Mouse (Mus musculus): ENCODE data around the gene Rabgap1l. TPM values are rescaled to one million over a fixed set of nuclear protein-coding genes. Genes with fewer than 3 reads are reported as not detected.

Gene Rabgap1l
- polyA plus RNA-seq, 1 experiment: 56.5 TPM

GRCm38 (mm10) chr1:160249786-160250185 lies 543.2 kb downstream of the Rabgap1l start:
- 78% methylated on average over 3 of the region's 3 CpGs for WGBS
- no peak overlapping the region for H3K4me3 ChIP-seq (ENCODE audit: control insufficient read depth, insufficient read depth, low read length)
- no peak overlapping the region for H3K27ac ChIP-seq (ENCODE audit: control insufficient read depth, insufficient read depth, low read length)
- H3K27me3 ChIP-seq (ENCODE audit: control insufficient read depth, insufficient read depth, low read length): no peaks in the 10 kb centered on the region
- H3K36me3 ChIP-seq (ENCODE audit: control insufficient read depth, insufficient read depth, low read length): no peaks in the 10 kb centered on the region
- no peak for TF ChIP-seq CTCF (IDR thresholded peaks at IDR 0.05; ENCODE audit: borderline replicate concordance, control insufficient read depth, extremely low read depth, insufficient read depth, low read length, poor library complexity)
- no peak for TF ChIP-seq POLR2A (IDR thresholded peaks at IDR 0.05; ENCODE audit: control insufficient read depth, extremely low read depth, insufficient read depth, low read length, poor library complexity)
- H3K4me1 ChIP-seq (replicated peaks; ENCODE audit: control insufficient read depth, insufficient read depth, low read length): peaks cover 8% of the 10 kb centered on the region
- DNase-seq: no peak

DNA sequence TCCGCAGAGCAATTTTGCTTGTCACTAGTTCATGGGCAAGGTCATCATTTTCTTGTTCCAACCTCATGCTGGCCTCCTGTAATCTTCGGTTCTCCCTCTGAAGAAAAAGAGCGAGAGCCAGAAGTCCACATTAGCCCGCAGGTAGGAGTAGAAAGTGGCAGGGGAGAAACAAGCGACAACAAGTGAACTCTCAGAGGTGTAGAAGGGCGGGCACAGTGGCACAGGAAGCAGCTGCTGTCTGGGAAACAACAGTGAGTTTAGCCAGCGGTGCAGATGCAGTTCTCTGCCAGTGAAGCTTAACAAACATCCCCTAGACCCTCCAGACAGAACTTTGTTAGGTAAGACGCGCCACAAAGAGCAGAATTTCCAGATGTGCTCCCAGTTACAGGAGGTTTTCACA lies 545.5 kb downstream of the Rabgap1l start:
- no peak overlapping the region for H3K4me3 ChIP-seq (ENCODE audit: control insufficient read depth, insufficient read depth, low read length)
- H3K27me3 ChIP-seq (ENCODE audit: control insufficient read depth, insufficient read depth, low read length): no peaks in the 10 kb centered on the region
- H3K27ac ChIP-seq (ENCODE audit: control insufficient read depth, insufficient read depth, low read length): no peak overlapping the region
- TF ChIP-seq CTCF (IDR thresholded peaks at IDR 0.05; ENCODE audit: borderline replicate concordance, control insufficient read depth, extremely low read depth, insufficient read depth, low read length, poor library complexity) (no peak), POLR2A (IDR thresholded peaks at IDR 0.05; ENCODE audit: control insufficient read depth, extremely low read depth, insufficient read depth, low read length, poor library complexity) (no peak)
- WGBS: 33% methylated on average over 9 of the region's 9 CpGs
- peak; percentile 62 for DNase-seq
- peaks cover 8% of the 10 kb centered on the region for H3K4me1 ChIP-seq (replicated peaks; ENCODE audit: control insufficient read depth, insufficient read depth, low read length)
- no peaks in the 10 kb centered on the region; the same call in 1 of the 2 replicates for H3K36me3 ChIP-seq (ENCODE audit: control insufficient read depth, insufficient read depth, low read length)

- TF ChIP-seq POLR2A (IDR thresholded peaks at IDR 0.05; ENCODE audit: control insufficient read depth, extremely low read depth, insufficient read depth, low read length, poor library complexity): no peak
Observed at GRCm38 (mm10) chr1:160246844-160247243, 546.2 kb downstream of the Rabgap1l start.

GRCm38 (mm10) chr1:160245954-160246353 lies 547.1 kb downstream of the Rabgap1l start:
- Histone ChIP-seq H3K4me3 (ENCODE audit: control insufficient read depth, insufficient read depth, low read length) (no peak overlapping the region), H3K27me3 (ENCODE audit: control insufficient read depth, insufficient read depth, low read length) (no peaks in the 10 kb centered on the region), H3K4me1 (replicated peaks; ENCODE audit: control insufficient read depth, insufficient read depth, low read length) (peaks cover 8% of the 10 kb centered on the region), H3K36me3 (ENCODE audit: control insufficient read depth, insufficient read depth, low read length) (peaks cover 8% of the 10 kb centered on the region; the same call in 1 of the 2 replicates), H3K27ac (ENCODE audit: control insufficient read depth, insufficient read depth, low read length) (no peak overlapping the region)
- TF ChIP-seq CTCF (IDR thresholded peaks at IDR 0.05; ENCODE audit: borderline replicate concordance, control insufficient read depth, extremely low read depth, insufficient read depth, low read length, poor library complexity): no peak
- TF ChIP-seq POLR2A (IDR thresholded peaks at IDR 0.05; ENCODE audit: control insufficient read depth, extremely low read depth, insufficient read depth, low read length, poor library complexity): no peak
- DNase-seq: no peak
- 44% methylated on average over 2 of the region's 2 CpGs for WGBS

More at GRCm38 (mm10) chr1:160246844-160247243, 546.2 kb downstream of the Rabgap1l start:
- Histone ChIP-seq H3K36me3 (ENCODE audit: control insufficient read depth, insufficient read depth, low read length) (peaks cover 6% of the 10 kb centered on the region; the same call in 1 of the 2 replicates), H3K27me3 (ENCODE audit: control insufficient read depth, insufficient read depth, low read length) (no peaks in the 10 kb centered on the region), H3K27ac (ENCODE audit: control insufficient read depth, insufficient read depth, low read length) (no peak overlapping the region; the same call in 1 of the 2 replicates), H3K4me1 (replicated peaks; ENCODE audit: control insufficient read depth, insufficient read depth, low read length) (peaks cover 8% of the 10 kb centered on the region), H3K4me3 (ENCODE audit: control insufficient read depth, insufficient read depth, low read length) (no peak overlapping the region)
- WGBS: 68% methylated on average over 4 of the region's 4 CpGs
- DNase-seq: no peak

- Histone ChIP-seq H3K27ac (ENCODE audit: control insufficient read depth, insufficient read depth, low read length) (no peak overlapping the region), H3K36me3 (ENCODE audit: control insufficient read depth, insufficient read depth, low read length) (peaks cover 8% of the 10 kb centered on the region; the same call in 1 of the 2 replicates), H3K4me3 (ENCODE audit: control insufficient read depth, insufficient read depth, low read length) (no peak overlapping the region), H3K4me1 (replicated peaks; ENCODE audit: control insufficient read depth, insufficient read depth, low read length) (peaks cover 8% of the 10 kb centered on the region), H3K27me3 (ENCODE audit: control insufficient read depth, insufficient read depth, low read length) (no peaks in the 10 kb centered on the region)
- WGBS: 95% methylated on average over 5 of the region's 5 CpGs
- DNase-seq: no peak
- TF ChIP-seq CTCF (IDR thresholded peaks at IDR 0.05; ENCODE audit: borderline replicate concordance, control insufficient read depth, extremely low read depth, insufficient read depth, low read length, poor library complexity) (no peak), POLR2A (IDR thresholded peaks at IDR 0.05; ENCODE audit: control insufficient read depth, extremely low read depth, insufficient read depth, low read length, poor library complexity) (no peak)
Observed at GRCm38 (mm10) chr1:160244689-160245088, 548.3 kb downstream of the Rabgap1l start.

GRCm38 (mm10) chr1:160240091-160240490 lies 552.9 kb downstream of the Rabgap1l start:
- no peak overlapping the region for H3K4me3 ChIP-seq (ENCODE audit: control insufficient read depth, insufficient read depth, low read length)
- no peaks in the 10 kb centered on the region for H3K27me3 ChIP-seq (ENCODE audit: control insufficient read depth, insufficient read depth, low read length)
- no peaks in the 10 kb centered on the region for H3K4me1 ChIP-seq (replicated peaks; ENCODE audit: control insufficient read depth, insufficient read depth, low read length)
- H3K36me3 ChIP-seq (ENCODE audit: control insufficient read depth, insufficient read depth, low read length): peaks cover 43% of the 10 kb centered on the region
- DNase-seq: no peak
- 94% methylated on average over 2 of the region's 2 CpGs for WGBS
- no peak overlapping the region for H3K27ac ChIP-seq (ENCODE audit: control insufficient read depth, insufficient read depth, low read length)
- TF ChIP-seq POLR2A (IDR thresholded peaks at IDR 0.05; ENCODE audit: control insufficient read depth, extremely low read depth, insufficient read depth, low read length, poor library complexity) (no peak), CTCF (IDR thresholded peaks at IDR 0.05; ENCODE audit: borderline replicate concordance, control insufficient read depth, extremely low read depth, insufficient read depth, low read length, poor library complexity) (no peak)

- Histone ChIP-seq H3K4me1 (replicated peaks; ENCODE audit: control insufficient read depth, insufficient read depth, low read length) (no peaks in the 10 kb centered on the region), H3K36me3 (ENCODE audit: control insufficient read depth, insufficient read depth, low read length) (peaks cover 43% of the 10 kb centered on the region), H3K4me3 (ENCODE audit: control insufficient read depth, insufficient read depth, low read length) (no peak overlapping the region), H3K27me3 (ENCODE audit: control insufficient read depth, insufficient read depth, low read length) (no peaks in the 10 kb centered on the region), H3K27ac (ENCODE audit: control insufficient read depth, insufficient read depth, low read length) (no peak overlapping the region)
- no peak for DNase-seq
- 96% methylated on average over 1 of the region's 1 CpGs for WGBS
- no peak for TF ChIP-seq POLR2A (IDR thresholded peaks at IDR 0.05; ENCODE audit: control insufficient read depth, extremely low read depth, insufficient read depth, low read length, poor library complexity)
- no peak for TF ChIP-seq CTCF (IDR thresholded peaks at IDR 0.05; ENCODE audit: borderline replicate concordance, control insufficient read depth, extremely low read depth, insufficient read depth, low read length, poor library complexity)
Observed at GRCm38 (mm10) chr1:160238852-160239443, 554.1 kb downstream of the Rabgap1l start.

All from thymus, adult 2 months (tissue).